Mouse (Mus musculus) T-helper 1 cell (primary cell): ENCODE results near the gene Rtn4rl1.

ENCODE experiments used
- in situ Hi-C: fragments of 300-600 bp; cut with MboI, MseI; formaldehyde crosslinking; loops from one replicate; pipeline ENCODE4 v1.15.1; 2025; ENCODE audit warnings: high pct_unique_total_duplicates

Rtn4rl1 gene

GRCm38 (mm10) chr11:75246589-75246988, 53.0 kb downstream of the Rtn4rl1 start:
- in situ Hi-C loops: no loop called here

GRCm38 (mm10) chr11:75247137-75247730, 53.7 kb downstream of the Rtn4rl1 start:
- in situ Hi-C loops: no loop called here

GRCm38 (mm10) chr11:75249588-75249987, 56.0 kb downstream of the Rtn4rl1 start:
- in situ Hi-C loops: no loop called here

- in situ Hi-C loops: no loop called here
Observed at GRCm38 (mm10) chr11:75251006-75251512, 57.5 kb downstream of the Rtn4rl1 start.

- in situ Hi-C loops: no loop called here
Observed at GRCm38 (mm10) chr11:75251557-75252070, 58.0 kb downstream of the Rtn4rl1 start.

- in situ Hi-C loops: no loop called here
Observed at GRCm38 (mm10) chr11:75254252-75254912, 60.8 kb downstream of the Rtn4rl1 start.

GRCm38 (mm10) chr11:75255330-75255729, 61.7 kb downstream of the Rtn4rl1 start:
- in situ Hi-C loops: no loop called here

GRCm38 (mm10) chr11:75257056-75257648, 63.6 kb downstream of the Rtn4rl1 start:
- in situ Hi-C loops: no loop called here

GRCm38 (mm10) chr11:75259416-75259815, 65.8 kb downstream of the Rtn4rl1 start:
- in situ Hi-C loops: no loop called here

- in situ Hi-C loops: no loop called here
Observed at GRCm38 (mm10) chr11:75259996-75260561, 66.5 kb downstream of the Rtn4rl1 start.

GRCm38 (mm10) chr11:75261016-75261415, 67.4 kb downstream of the Rtn4rl1 start:
- in situ Hi-C loops: no loop called here

- in situ Hi-C loops: no loop called here
Observed at GRCm38 (mm10) chr11:75261730-75262129, 68.1 kb downstream of the Rtn4rl1 start.

- in situ Hi-C loops: no loop called here
Observed at GRCm38 (mm10) chr11:75262181-75262580, 68.6 kb downstream of the Rtn4rl1 start.

GRCm38 (mm10) chr11:75262791-75263190, 69.2 kb downstream of the Rtn4rl1 start:
- in situ Hi-C loops: no loop called here

- in situ Hi-C loops: no loop called here
Observed at GRCm38 (mm10) chr11:75263274-75263963, 69.8 kb downstream of the Rtn4rl1 start.

- in situ Hi-C loops: no loop called here
Observed at GRCm38 (mm10) chr11:75263964-75264312, 70.4 kb downstream of the Rtn4rl1 start.

- in situ Hi-C loops: no loop called here
Observed at GRCm38 (mm10) chr11:75264550-75264949, 71.0 kb downstream of the Rtn4rl1 start.

GRCm38 (mm10) chr11:75265545-75265944, 72.0 kb downstream of the Rtn4rl1 start:
- in situ Hi-C loops: no loop called here

- in situ Hi-C loops: no loop called here
Observed at GRCm38 (mm10) chr11:75267826-75268281, 74.3 kb downstream of the Rtn4rl1 start.

GRCm38 (mm10) chr11:75268492-75268891, 74.9 kb downstream of the Rtn4rl1 start:
- in situ Hi-C loops: no loop called here

- in situ Hi-C loops: no loop called here
Observed at GRCm38 (mm10) chr11:75269213-75269612, 75.6 kb downstream of the Rtn4rl1 start.
